Mouse (Mus musculus) adrenal gland, postnatal 10 days (tissue): Measurements from ENCODE around the gene Dscaml1. TPM values are rescaled to one million over a fixed set of nuclear protein-coding genes. Genes with fewer than 3 reads are reported as not detected.

ENCODE experiments used
- DNase-seq: peaks from one replicate; pipeline ENCODE4 v3.0.0; 2021; ENCODE audit warnings: mixed read lengths
- total RNA-seq, 2 experiments: library from RNA; stranded (reverse); gene quantifications; 2 replicates each; pipeline ENCODE4 v1.2.3; 2021

Gene Dscaml1
- total RNA-seq, 2 experiments from 2014 or later, result 0.33 to 1.1 TPM

- no peak for DNase-seq
These were observed 143.9 kb downstream of the Dscaml1 start for GRCm38 (mm10) chr9:45570346-45570745.

- DNase-seq, result peak; percentile 26
These were observed 146.5 kb downstream of the Dscaml1 start for GRCm38 (mm10) chr9:45572787-45573492.

- no peak for DNase-seq
These were observed 147.0 kb downstream of the Dscaml1 start for GRCm38 (mm10) chr9:45573493-45573815.

- no peak for DNase-seq
These were observed 147.6 kb downstream of the Dscaml1 start for GRCm38 (mm10) chr9:45574021-45574420.

- no peak for DNase-seq
These were observed 153.8 kb downstream of the Dscaml1 start for GRCm38 (mm10) chr9:45580069-45580795.

- no peak for DNase-seq
These were observed 160.0 kb downstream of the Dscaml1 start for GRCm38 (mm10) chr9:45586475-45586874.

- DNase-seq, result no peak
These were observed 161.3 kb downstream of the Dscaml1 start for GRCm38 (mm10) chr9:45587704-45588103.

GRCm38 (mm10) chr9:45589867-45590266 is 163.4 kb downstream of the Dscaml1 start:
- DNase-seq, result peak; percentile 61

GRCm38 (mm10) chr9:45591061-45591460 is 164.6 kb downstream of the Dscaml1 start:
- no peak for DNase-seq

- DNase-seq, result peak; percentile 12
These were observed 165.9 kb downstream of the Dscaml1 start for GRCm38 (mm10) chr9:45592374-45592773.

GRCm38 (mm10) chr9:45598117-45598516 is 171.7 kb downstream of the Dscaml1 start:
- DNase-seq, result no peak

- no peak for DNase-seq
These were observed 172.9 kb downstream of the Dscaml1 start for GRCm38 (mm10) chr9:45599377-45599776.

GRCm38 (mm10) chr9:45607337-45607736 is 180.9 kb downstream of the Dscaml1 start:
- no peak for DNase-seq

- no peak for DNase-seq
These were observed 181.9 kb downstream of the Dscaml1 start for GRCm38 (mm10) chr9:45608097-45609031.

- no peak for DNase-seq
These were observed 184.1 kb downstream of the Dscaml1 start for GRCm38 (mm10) chr9:45610336-45611060.

GRCm38 (mm10) chr9:45614616-45615015 is 188.2 kb downstream of the Dscaml1 start:
- DNase-seq, result no peak

GRCm38 (mm10) chr9:45617889-45618288 is 191.5 kb downstream of the Dscaml1 start:
- no peak for DNase-seq

- no peak for DNase-seq
These were observed 192.0 kb downstream of the Dscaml1 start for GRCm38 (mm10) chr9:45618443-45618842.

- DNase-seq, result no peak
These were observed 193.6 kb downstream of the Dscaml1 start for GRCm38 (mm10) chr9:45620049-45620448.

- no peak for DNase-seq
These were observed 194.5 kb downstream of the Dscaml1 start for GRCm38 (mm10) chr9:45620920-45621319.

- no peak for DNase-seq
These were observed 199.5 kb downstream of the Dscaml1 start for GRCm38 (mm10) chr9:45625889-45626446.

GRCm38 (mm10) chr9:45632520-45632919 is 206.1 kb downstream of the Dscaml1 start:
- DNase-seq, result peak; percentile 40
